Mouse (Mus musculus): ENCODE data around the gene Lpp.

DNA sequence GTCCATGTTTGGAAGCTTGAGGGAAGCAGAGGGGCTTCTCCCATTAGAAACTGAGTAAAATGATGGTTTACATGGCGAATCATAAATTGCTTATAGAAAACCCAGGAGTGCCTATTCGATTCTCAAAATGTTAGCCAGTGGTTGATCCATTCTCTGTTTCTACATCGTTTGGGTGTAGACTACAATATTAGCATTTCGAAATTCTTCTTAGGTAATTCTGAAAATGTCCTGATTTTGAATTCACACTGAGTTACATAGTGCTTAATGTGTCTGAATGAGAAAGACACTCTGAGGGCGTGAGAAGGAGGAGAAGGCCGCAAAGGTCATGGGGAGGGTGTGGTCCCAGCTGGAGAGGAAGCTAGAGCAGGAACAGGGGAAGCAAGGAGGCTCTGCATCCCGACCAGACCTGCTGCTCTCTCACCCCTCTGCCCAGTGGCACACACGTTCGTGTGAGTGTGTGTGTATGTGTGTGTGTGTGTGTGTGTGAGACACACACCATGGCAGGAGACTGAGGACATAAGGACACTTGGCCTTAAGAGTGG is 124.3 kb downstream of the Lpp start:
- TF ChIP-seq CTCF (IDR thresholded peaks at IDR 0.05; ENCODE audit: borderline replicate concordance, insufficient read depth, low read length) = no peak
- TF ChIP-seq POLR2A (IDR thresholded peaks at IDR 0.05; ENCODE audit: low read depth, low read length) = no peak
